Mouse (Mus musculus): ENCODE results near the gene Copg1. TPM values are rescaled to one million over a fixed set of nuclear protein-coding genes. Genes with fewer than 3 reads are reported as not detected.
"Not testable (repeated sequence)": the region's sequence is repeated elsewhere in the genome, so short reads cannot be mapped to it uniquely, and the experiment has no call there.

Gene Copg1
- total RNA-seq, 2 experiments from 2014 or later: 11.5 to 20.5 TPM

- no peak for ATAC-seq (replicated peaks; ENCODE audit: low FRiP score, poor library complexity, severe bottlenecking)
Observed at GRCm38 (mm10) chr6:87938941-87939340, 51.3 kb downstream of the Copg1 start.

GRCm38 (mm10) chr6:87942179-87942578 is 54.6 kb downstream of the Copg1 start:
- no peak for ATAC-seq (replicated peaks; ENCODE audit: low FRiP score, poor library complexity, severe bottlenecking)

- not testable (repeated sequence) for ATAC-seq (replicated peaks; ENCODE audit: low FRiP score, poor library complexity, severe bottlenecking)
Observed at GRCm38 (mm10) chr6:87962457-87962856, 74.8 kb downstream of the Copg1 start.

Other genes starting within 250 kb of the Copg1 start
- 37.8 and 43.4 TPM in 2 replicates for gene Aplf, start 215.6 kb upstream of the Copg1 start, total RNA-seq (2015; ENCODE audit: low replicate concordance)
- gene Aplf, start 215.6 kb upstream of the Copg1 start, total RNA-seq (2017; ENCODE audit: low replicate concordance): 71.8 and 86.0 TPM in 2 replicates
- not detected in 2 replicates for gene Efcc1, start 156.9 kb upstream of the Copg1 start, total RNA-seq (2015; ENCODE audit: low replicate concordance)
- not detected in 2 replicates for gene Efcc1, start 156.9 kb upstream of the Copg1 start, total RNA-seq (2017; ENCODE audit: low replicate concordance)
- gene Gp9, start 109.7 kb upstream of the Copg1 start, total RNA-seq (2015; ENCODE audit: low replicate concordance): 5.4 and 7.7 TPM in 2 replicates
- 4.9 and 5.6 TPM in 2 replicates for gene Gp9, start 109.7 kb upstream of the Copg1 start, total RNA-seq (2017; ENCODE audit: low replicate concordance)
- 173 and 230 TPM in 2 replicates for gene Rab43, start 75.7 kb upstream of the Copg1 start, total RNA-seq (2015; ENCODE audit: low replicate concordance)
- gene Rab43, start 75.7 kb upstream of the Copg1 start, total RNA-seq (2017; ENCODE audit: low replicate concordance): 219 and 239 TPM in 2 replicates
- gene Gm45140, start 52.0 kb upstream of the Copg1 start, total RNA-seq (2015; ENCODE audit: low replicate concordance): 1.3 TPM in 2 replicates
- gene Gm45140, start 52.0 kb upstream of the Copg1 start, total RNA-seq (2017; ENCODE audit: low replicate concordance): 12.8 and 18.0 TPM in 2 replicates
- 3.7 and 6.3 TPM in 2 replicates for gene Isy1, start 49.0 kb upstream of the Copg1 start, total RNA-seq (2015; ENCODE audit: low replicate concordance)
- gene Isy1, start 49.0 kb upstream of the Copg1 start, total RNA-seq (2017; ENCODE audit: low replicate concordance): 3.5 and 5.0 TPM in 2 replicates
- gene Cnbp, start 36.7 kb upstream of the Copg1 start, total RNA-seq (2015; ENCODE audit: low replicate concordance): 121 and 143 TPM in 2 replicates
- 172 and 205 TPM in 2 replicates for gene Cnbp, start 36.7 kb upstream of the Copg1 start, total RNA-seq (2017; ENCODE audit: low replicate concordance)
- 10.0 TPM in 2 replicates for gene Hmces, start 26.1 kb downstream of the Copg1 start, total RNA-seq (2015; ENCODE audit: low replicate concordance)
- gene Hmces, start 26.1 kb downstream of the Copg1 start, total RNA-seq (2017; ENCODE audit: low replicate concordance): 7.8 and 8.6 TPM in 2 replicates
- gene H1fx, start 93.8 kb downstream of the Copg1 start, total RNA-seq (2015; ENCODE audit: low replicate concordance): not detected in 2 replicates
- gene H1fx, start 93.8 kb downstream of the Copg1 start, total RNA-seq (2017; ENCODE audit: low replicate concordance): not detected in 2 replicates
- 76.7 and 111 TPM in 2 replicates for gene Rab7, start 157.5 kb downstream of the Copg1 start, total RNA-seq (2015; ENCODE audit: low replicate concordance)
- 29.4 and 36.0 TPM in 2 replicates for gene Rab7, start 157.5 kb downstream of the Copg1 start, total RNA-seq (2017; ENCODE audit: low replicate concordance)
- gene Rpn1, start 196.7 kb downstream of the Copg1 start, total RNA-seq (2015; ENCODE audit: low replicate concordance): 24.0 and 30.9 TPM in 2 replicates
- 42.8 and 54.5 TPM in 2 replicates for gene Rpn1, start 196.7 kb downstream of the Copg1 start, total RNA-seq (2017; ENCODE audit: low replicate concordance)

Measured in erythroblast, adult 5-6 weeks (primary cell).